Mouse (Mus musculus) CH12.LX (cell line): ENCODE results near the gene Tmem138. TPM values are rescaled to one million over a fixed set of nuclear protein-coding genes. Genes with fewer than 3 reads are reported as not detected.

Experiments used
- DNase-seq: peaks from one replicate; pipeline ENCODE4 v3.0.0-alpha.2; 2013; ENCODE audit errors: extremely low read depth
- H3K27ac ChIP-seq: 2 replicates; pipeline ENCODE4 v1.5.1; 2012; ENCODE audit warnings: low read depth, mild to moderate bottlenecking, control low read depth, moderate library complexity; ENCODE audit not compliant: insufficient read depth
- H3K27me3 ChIP-seq: replicated peaks from 2 replicates; pipeline ENCODE3; 2012; ENCODE audit warnings: inconsistent platforms
- H3K36me3 ChIP-seq, 2 experiments: replicated peaks in 1 of 2; 2 replicates each; pipeline versions ENCODE3 to v1.6.1; 2012; ENCODE audit warnings: inconsistent platforms in 1 of 2, low read length in 1 of 2, mild to moderate bottlenecking in 1 of 2, mixed read lengths in 1 of 2, moderate library complexity in 1 of 2; ENCODE audit not compliant: control insufficient read depth in 1 of 2, insufficient read depth in 1 of 2
- H3K4me1 ChIP-seq, 2 experiments: 2 replicates each; pipeline ENCODE4 v1.6.1; 2012; ENCODE audit warnings: inconsistent platforms in 1 of 2, moderate library complexity in 1 of 2; ENCODE audit not compliant: insufficient read depth in 2 of 2, control insufficient read depth in 1 of 2
- H3K4me2 ChIP-seq: 2 replicates; pipeline ENCODE4 v1.6.1; 2012; ENCODE audit warnings: low read depth, mild to moderate bottlenecking, control low read depth; ENCODE audit not compliant: poor library complexity, insufficient read depth, severe bottlenecking
- H3K4me3 ChIP-seq, 3 experiments: fragments of 150-350 bp in 1 of 3; sonication (generic) in 1 of 3; replicated peaks in 1 of 3; 2 replicates each; pipeline versions ENCODE3 to v1.5.1; 2011 to 2012; ENCODE audit warnings: low read depth in 2 of 3, low read length in 2 of 3, mild to moderate bottlenecking in 2 of 3, moderate library complexity in 2 of 3, control low read depth in 1 of 3, improper control_type of control experiment in 1 of 3, inconsistent platforms in 1 of 3, mixed read lengths in 1 of 3; ENCODE audit not compliant: poor library complexity in 1 of 3
- H3K79me2 ChIP-seq: replicated peaks from 2 replicates; pipeline ENCODE4 v1.6.1; 2012; ENCODE audit warnings: mild to moderate bottlenecking, moderate library complexity; ENCODE audit not compliant: control insufficient read depth, poor library complexity, insufficient read depth, severe bottlenecking; ENCODE audit errors: extremely low read depth
- H3K9ac ChIP-seq: 2 replicates; pipeline ENCODE4 v1.6.1; 2012; ENCODE audit warnings: low read depth, mild to moderate bottlenecking, control low read depth, moderate library complexity; ENCODE audit not compliant: insufficient read depth
- H3K9me3 ChIP-seq: replicated peaks from 2 replicates; pipeline ENCODE3; 2012; ENCODE audit warnings: low read length, inconsistent platforms, mixed read lengths
- BHLHE40 ChIP-seq: IDR thresholded peaks from 2 replicates; pipeline ENCODE4 v1.6.1; 2011; ENCODE audit warnings: mild to moderate bottlenecking, low read depth, low read length, improper control_type of control experiment
- CHD1 ChIP-seq: IDR thresholded peaks from 2 replicates; pipeline ENCODE4 v1.6.1; 2012; ENCODE audit warnings: low read depth, low read length, improper control_type of control experiment, inconsistent platforms
- CTCF ChIP-seq, 2 experiments: IDR thresholded peaks in 1 of 2; conservative IDR thresholded peaks in 1 of 2; 2 replicates each; pipeline ENCODE4 v1.5.1; 2011 to 2012; ENCODE audit warnings: low read depth in 2 of 2, low read length in 2 of 2, improper control_type of control experiment in 1 of 2, inconsistent platforms in 1 of 2, mild to moderate bottlenecking in 1 of 2, moderate library complexity in 1 of 2
- ELF1 ChIP-seq: IDR thresholded peaks from 2 replicates; pipeline ENCODE4 v1.6.1; 2014; ENCODE audit warnings: low read depth, mild to moderate bottlenecking, inconsistent platforms, low read length, improper control_type of control experiment
- ETS1 ChIP-seq: conservative IDR thresholded peaks from 2 replicates; pipeline ENCODE4 v1.6.1; 2012; ENCODE audit warnings: low read depth, mild to moderate bottlenecking, inconsistent platforms, low read length, improper control_type of control experiment, moderate library complexity
- JUN ChIP-seq: IDR thresholded peaks from 2 replicates; pipeline ENCODE4 v1.6.1; 2011; ENCODE audit warnings: low read depth, mild to moderate bottlenecking, low read length, improper control_type of control experiment, moderate library complexity; ENCODE audit not compliant: insufficient read depth
- JUND ChIP-seq: conservative IDR thresholded peaks from 2 replicates; pipeline ENCODE4 v1.6.1; 2011; ENCODE audit warnings: low read depth, low read length, improper control_type of control experiment
- KAT2A ChIP-seq: IDR thresholded peaks from 2 replicates; pipeline ENCODE4 v1.6.1; 2012; ENCODE audit warnings: low read length, improper control_type of control experiment, inconsistent platforms; ENCODE audit not compliant: insufficient replicate concordance
- MAX ChIP-seq: IDR thresholded peaks from 2 replicates; pipeline ENCODE4 v1.6.1; 2011; ENCODE audit warnings: low read length, improper control_type of control experiment
- MEF2A ChIP-seq: IDR thresholded peaks from 2 replicates; pipeline ENCODE4 v1.6.1; 2014; ENCODE audit warnings: low read depth, mild to moderate bottlenecking, inconsistent platforms, low read length, improper control_type of control experiment, borderline replicate concordance
- NELFE ChIP-seq: IDR thresholded peaks from 2 replicates; pipeline ENCODE4 v1.6.1; 2011; ENCODE audit warnings: low read depth, low read length, improper control_type of control experiment
- NRF1 ChIP-seq: IDR thresholded peaks from 2 replicates; pipeline ENCODE4 v1.6.1; 2014; ENCODE audit warnings: low read depth, mild to moderate bottlenecking, inconsistent platforms, low read length, improper control_type of control experiment, moderate library complexity
- POLR2A ChIP-seq: IDR thresholded peaks from 2 replicates; pipeline ENCODE4 v1.6.1; 2011; ENCODE audit warnings: low read depth, mild to moderate bottlenecking, improper control_type of control experiment, low read length
- SIN3A ChIP-seq: IDR thresholded peaks from 2 replicates; pipeline ENCODE4 v1.6.1; 2012; ENCODE audit warnings: low read length, improper control_type of control experiment, inconsistent platforms
- TBP ChIP-seq: conservative IDR thresholded peaks from 2 replicates; pipeline ENCODE4 v1.6.1; 2011; ENCODE audit warnings: low read depth, low read length, improper control_type of control experiment
- USF2 ChIP-seq: conservative IDR thresholded peaks from 2 replicates; pipeline ENCODE4 v1.6.1; 2011; ENCODE audit warnings: low read depth, low read length, improper control_type of control experiment
- ZC3H11A ChIP-seq: IDR thresholded peaks from 2 replicates; pipeline ENCODE4 v1.6.1; 2012; ENCODE audit warnings: low read depth, mild to moderate bottlenecking, inconsistent platforms, low read length, improper control_type of control experiment
- ZKSCAN1 ChIP-seq: IDR thresholded peaks from 2 replicates; pipeline ENCODE4 v1.6.1; 2012; ENCODE audit warnings: low read depth, inconsistent platforms, low read length, improper control_type of control experiment, borderline replicate concordance
- ZNF384 ChIP-seq: IDR thresholded peaks from 2 replicates; pipeline ENCODE4 v1.6.1; 2012; ENCODE audit warnings: low read depth, low read length, improper control_type of control experiment, inconsistent platforms
- dilution Hi-C: fragments of 300-500 bp; cut with MboI; formaldehyde crosslinking; loops from 2 replicates; pipeline ENCODE4 v1.14.3; 2020; ENCODE audit warnings: low sequenced_read_pairs; ENCODE audit not compliant: extremely low pct_unique_long_range_greater_than_20kb, extremely low pct_ligation_motif_present
- in situ Hi-C: fragments of 300-500 bp; cut with MboI; formaldehyde crosslinking; loops from 3 replicates; pipeline ENCODE4 v1.14.3; 2019; ENCODE audit warnings: low sequenced_read_pairs, low pct_ligation_motif_present, low pct_unique_long_range_greater_than_20kb, mixed read lengths
- polyA plus RNA-seq: library from polyadenylated mRNA; unstranded; fragments of >175 nt; gene quantifications from 2 replicates; pipeline ENCODE4 v1.2.1, GENCODE M21; 2012; ENCODE audit warnings: low read depth; ENCODE audit not compliant: insufficient read length
- total RNA-seq, 2 experiments: library from RNA; depleted of rRNA; stranded (reverse); fragments of 300-350 nt in 1 of 2; fragments of >200 nt in 1 of 2; gene quantifications; 2 replicates each; pipeline ENCODE4 v1.2.3; 2012 to 2014

The Tmem138 gene
- total and polyA plus RNA-seq, 3 experiments, result 14.0 to 30.9 (median 14.7) TPM

DNA sequence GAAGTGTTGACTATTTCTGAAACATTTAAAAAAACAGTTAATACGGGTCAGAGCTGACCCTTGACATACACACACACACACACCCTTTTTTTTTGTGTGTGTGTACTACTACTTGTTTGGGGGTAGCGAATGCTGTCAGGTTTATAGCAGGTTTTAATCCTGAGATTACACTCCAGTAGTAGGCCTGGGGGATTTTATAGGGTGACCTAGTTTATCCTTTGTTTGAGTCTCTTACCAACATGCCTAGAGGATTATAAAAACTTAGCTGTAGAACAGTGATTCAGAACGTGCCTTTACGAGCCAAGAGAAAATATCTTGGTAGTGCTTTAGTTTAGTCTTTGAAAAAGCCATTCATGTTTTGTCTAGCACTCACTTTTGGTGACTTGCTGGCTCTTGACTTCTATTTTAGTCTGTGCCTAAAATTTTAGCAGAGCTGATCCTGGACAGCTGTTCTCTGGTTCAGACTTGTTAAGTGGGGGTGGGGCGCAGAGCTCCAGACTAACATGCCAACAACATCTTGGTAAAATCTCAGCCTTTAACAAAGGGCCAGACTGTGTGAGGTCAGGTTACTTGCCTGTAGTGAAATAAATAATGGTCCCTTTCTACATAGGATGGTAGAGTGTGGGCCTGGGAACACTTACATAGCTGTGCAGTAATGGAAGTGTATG, 31.5 kb upstream of the Tmem138 start:
- Histone ChIP-seq H3K79me2 (peaks cover 42% of the 10 kb centered on the region), H3K9me3 (no peaks in the 10 kb centered on the region), H3K9ac (no peak overlapping the region), H3K27ac (no peak overlapping the region), H3K4me2 (no peak overlapping the region), H3K4me1 (peaks cover under 1 to 36% of the 10 kb centered on the region in 2 experiments), H3K36me3 (peaks cover 56 to 69% of the 10 kb centered on the region in 2 experiments), H3K27me3 (no peaks in the 10 kb centered on the region), H3K4me3 (no peak overlapping the region)
- in situ Hi-C loops, result no loop called here
- dilution Hi-C loops, result no loop called here
- TF ChIP-seq MAX (no peak), TBP (no peak), MEF2A (no peak), JUN (no peak), ETS1 (no peak), KAT2A (no peak), USF2 (no peak), ZNF384 (no peak), JUND (no peak), ZC3H11A (no peak), CTCF (conservative IDR thresholded peaks at IDR 0.05 in 1 of 2, IDR thresholded peaks at IDR 0.05 in 1 of 2; ENCODE audit: low read depth in 2 of 2, low read length in 2 of 2) (no peak), SIN3A (no peak), ZKSCAN1 (no peak), BHLHE40 (no peak)
- no peak for DNase-seq

DNA sequence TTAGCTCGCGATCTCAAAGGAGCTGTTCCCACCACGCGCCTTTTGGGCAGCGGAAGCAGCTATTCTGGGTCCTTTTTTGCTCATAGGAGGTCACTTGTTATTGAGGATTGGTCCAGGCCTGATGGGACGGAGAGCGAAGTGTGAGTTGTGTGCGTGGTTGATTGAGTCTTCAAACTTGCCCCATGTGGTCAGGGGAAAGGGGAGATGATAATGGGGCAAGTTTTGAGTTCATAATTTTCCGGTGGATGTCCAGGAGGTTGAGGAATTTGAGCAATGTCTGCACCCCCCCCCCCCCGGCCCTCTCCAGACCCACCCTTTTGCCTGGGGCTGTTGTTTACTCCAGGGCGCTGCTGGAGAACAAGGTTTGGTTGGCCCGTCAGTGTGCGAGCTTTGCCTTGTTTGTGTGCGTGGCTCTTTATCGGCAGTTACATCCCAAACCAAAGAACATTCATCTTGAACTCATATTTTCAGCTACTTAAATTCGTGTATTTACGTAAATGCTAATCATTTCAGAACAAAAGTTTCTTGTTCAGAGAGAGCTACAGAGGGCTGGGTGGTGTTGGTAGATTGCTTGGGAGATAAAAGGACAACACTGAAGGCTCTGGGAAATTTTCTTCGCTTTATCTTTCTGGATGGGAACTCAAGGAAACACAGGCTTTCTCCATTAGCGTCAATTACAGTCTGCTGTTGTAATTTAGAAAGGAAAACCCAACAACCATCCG, 28.9 kb upstream of the Tmem138 start:
- no peak for DNase-seq
- H3K27ac ChIP-seq, result peak overlapping the region; percentile 61; the same call in 1 of the 2 replicates
- peaks cover 41% of the 10 kb centered on the region for H3K79me2 ChIP-seq
- dilution Hi-C loops, result no loop called here
- peaks cover 32 to 44% of the 10 kb centered on the region in 2 experiments for H3K36me3 ChIP-seq
- H3K9me3 ChIP-seq, result no peaks in the 10 kb centered on the region
- in situ Hi-C loops, result no loop called here
- peak overlapping the region; percentile 79 to 98 (median 93) for H3K4me3 ChIP-seq
- H3K9ac ChIP-seq, result peak overlapping the region; percentile 96
- H3K4me1 ChIP-seq, result peaks cover 13 to 58% of the 10 kb centered on the region in 2 experiments
- peak overlapping the region; percentile 96 for H3K4me2 ChIP-seq
- no peaks in the 10 kb centered on the region for H3K27me3 ChIP-seq
- TF ChIP-seq NRF1 (no peak), ELF1 (no peak), NELFE (no peak), POLR2A (no peak), ZC3H11A (no peak), CHD1 (peak; percentile 59; the same call in 1 of the 2 replicates)
